Mouse (Mus musculus) adipose tissue, adult 10 weeks (tissue): ENCODE data around the gene Card19. TPM values are rescaled to one million over a fixed set of nuclear protein-coding genes. Genes with fewer than 3 reads are reported as not detected.

Experiments
- polyA plus RNA-seq: library from polyadenylated mRNA; stranded (reverse); fragments of 350-450 nt; fragmentation: Illumina TruSeq; extraction: RNeasy Lipid Tissue Mini Kit (QIAGEN cat#74804); gene quantifications from one replicate; pipeline ENCODE4 v1.2.3, GENCODE M21; 2014; ENCODE audit warnings: low read depth, low replicate concordance

Card19 gene
- polyA plus RNA-seq: 50.8 TPM

GRCm38 (mm10) chr13:49215504-49216219 lies at the start of gene Card19:
Gene Card19 (minus strand): TSS chr13:49216037.

GRCm38 (mm10) chr13:49248467-49248862 lies 32.6 kb upstream of the Card19 start, which contains the start of gene Susd3:
Gene Susd3 (minus strand): TSS chr13:49248706.

GRCm38 (mm10) chr13:49187288-49188218 lies 28.3 kb downstream of the Card19 start, which contains the start of gene Ninj1:
Gene Ninj1 (plus strand): TSS chr13:49187485.

Other genes starting within 250 kb of the Card19 start
- gene Fam120a, start 248.0 kb downstream of the Card19 start, polyA plus RNA-seq: 89.8 TPM
- gene Wnk2, start 68.0 kb downstream of the Card19 start, polyA plus RNA-seq: 15.7 TPM
- gene Ninj1, start 28.6 kb downstream of the Card19 start, polyA plus RNA-seq: 54.3 TPM
- gene Susd3, start 32.7 kb upstream of the Card19 start, polyA plus RNA-seq: 8.1 TPM
- gene Fgd3, start 104.3 kb upstream of the Card19 start, polyA plus RNA-seq: 3.0 TPM
- gene Bicd2, start 125.5 kb upstream of the Card19 start, polyA plus RNA-seq: 22.7 TPM
- gene Ippk, start 205.2 kb upstream of the Card19 start, polyA plus RNA-seq: 14.9 TPM